Mouse (Mus musculus) G1E (cell line): ENCODE results near the gene Gjd3. TPM values are rescaled to one million over a fixed set of nuclear protein-coding genes. Genes with fewer than 3 reads are reported as not detected.

Experiments used
- ATAC-seq: 2 replicates; pipeline ENCODE4 v1.8.0; 2016; ENCODE audit warnings: mild to moderate bottlenecking; ENCODE audit not compliant: insufficient number of reproducible peaks, poor library complexity, low FRiP score, severe bottlenecking; ENCODE audit errors: extremely low read depth
- DNase-seq: peaks from one replicate; pipeline ENCODE4 v3.0.0; 2012; ENCODE audit warnings: low spot score
- H3K27me3 ChIP-seq: 2 replicates; pipeline ENCODE4 v1.6.1; 2012; ENCODE audit warnings: mild to moderate bottlenecking, low read length, inconsistent platforms; ENCODE audit not compliant: insufficient read depth
- H3K36me3 ChIP-seq: replicated peaks from 2 replicates; pipeline ENCODE3; 2012; ENCODE audit warnings: mild to moderate bottlenecking, inconsistent platforms
- H3K4me1 ChIP-seq: 2 replicates; pipeline ENCODE4 v1.6.1; 2012; ENCODE audit warnings: low read depth, low read length, inconsistent platforms, mixed read lengths; ENCODE audit not compliant: insufficient read depth
- H3K4me3 ChIP-seq: 2 replicates; pipeline ENCODE4 v1.5.1; 2012; ENCODE audit warnings: low read depth, mild to moderate bottlenecking, inconsistent platforms, low read length, moderate library complexity, mixed read lengths
- H3K9me3 ChIP-seq: replicated peaks from 2 replicates; pipeline ENCODE4 v1.6.1; 2012; ENCODE audit warnings: inconsistent platforms
- CTCF ChIP-seq: IDR thresholded peaks from 2 replicates; pipeline ENCODE4 v1.5.1; 2012; ENCODE audit warnings: low read depth, low read length, inconsistent platforms, mixed read lengths
- GATA1 ChIP-seq: IDR thresholded peaks from 2 replicates; pipeline ENCODE4 v1.6.1; 2012; ENCODE audit warnings: borderline replicate concordance, low read length, inconsistent platforms, mixed read lengths
- GATA2 ChIP-seq: IDR thresholded peaks from 2 replicates; pipeline ENCODE4 v1.6.1; 2012; ENCODE audit warnings: low read depth, low read length, inconsistent platforms, borderline replicate concordance
- POLR2AphosphoS5 ChIP-seq: IDR thresholded peaks from 2 replicates; pipeline ENCODE4 v1.6.1; 2012; ENCODE audit warnings: low read depth, low read length, inconsistent platforms; ENCODE audit not compliant: insufficient replicate concordance
- TAL1 ChIP-seq: conservative IDR thresholded peaks from 2 replicates; pipeline ENCODE4 v1.6.1; 2012; ENCODE audit warnings: low read depth, low read length, inconsistent platforms, mixed read lengths
- polyA plus RNA-seq: library from polyadenylated mRNA; stranded (reverse); fragments of >175 nt; gene quantifications from 2 replicates; pipeline ENCODE4 v1.2.3, GENCODE M21; 2012
- total RNA-seq, 2 experiments: library from RNA; stranded (forward) in 1 of 2; stranded (reverse) in 1 of 2; fragments of 200-1000 nt in 1 of 2; fragments of >200 nt in 1 of 2; fragmentation: Nextera tagmentation in 1 of 2; gene quantifications; 2 replicates each; pipeline ENCODE4 v1.2.3; 2014 to 2017

The Gjd3 gene
- total and polyA plus RNA-seq, 3 experiments, result not detected

DNA sequence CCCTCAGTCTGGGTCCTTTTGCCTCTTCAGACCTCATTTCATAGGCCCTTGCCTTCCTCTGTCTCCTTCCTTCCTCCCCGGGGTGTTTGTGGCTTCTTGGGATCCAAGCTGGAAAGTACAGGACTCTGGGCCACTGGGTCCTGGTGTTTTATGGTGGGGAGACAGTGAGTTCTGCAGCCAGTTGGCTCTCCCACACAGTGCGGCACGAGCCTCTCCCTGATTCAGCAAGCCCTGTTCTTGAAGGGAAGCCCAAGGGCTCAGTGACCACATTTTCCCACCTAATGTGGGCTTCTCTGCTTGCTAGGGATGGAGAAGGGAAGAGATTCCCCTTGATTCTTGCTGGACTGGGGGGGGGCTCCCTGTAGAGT, 40.3 kb downstream of the Gjd3 start:
- peak overlapping the region; percentile 81; the same call in 1 of the 2 replicates for H3K4me3 ChIP-seq
- H3K27me3 ChIP-seq, result no peaks in the 10 kb centered on the region
- peaks cover 50% of the 10 kb centered on the region for H3K36me3 ChIP-seq
- ATAC-seq (no peak), DNase-seq (no peak)
- peaks cover 98% of the 10 kb centered on the region for H3K4me1 ChIP-seq
- no peaks in the 10 kb centered on the region for H3K9me3 ChIP-seq
- TF ChIP-seq TAL1 (no peak), POLR2AphosphoS5 (no peak), GATA2 (no peak), CTCF (no peak), GATA1 (no peak)

DNA sequence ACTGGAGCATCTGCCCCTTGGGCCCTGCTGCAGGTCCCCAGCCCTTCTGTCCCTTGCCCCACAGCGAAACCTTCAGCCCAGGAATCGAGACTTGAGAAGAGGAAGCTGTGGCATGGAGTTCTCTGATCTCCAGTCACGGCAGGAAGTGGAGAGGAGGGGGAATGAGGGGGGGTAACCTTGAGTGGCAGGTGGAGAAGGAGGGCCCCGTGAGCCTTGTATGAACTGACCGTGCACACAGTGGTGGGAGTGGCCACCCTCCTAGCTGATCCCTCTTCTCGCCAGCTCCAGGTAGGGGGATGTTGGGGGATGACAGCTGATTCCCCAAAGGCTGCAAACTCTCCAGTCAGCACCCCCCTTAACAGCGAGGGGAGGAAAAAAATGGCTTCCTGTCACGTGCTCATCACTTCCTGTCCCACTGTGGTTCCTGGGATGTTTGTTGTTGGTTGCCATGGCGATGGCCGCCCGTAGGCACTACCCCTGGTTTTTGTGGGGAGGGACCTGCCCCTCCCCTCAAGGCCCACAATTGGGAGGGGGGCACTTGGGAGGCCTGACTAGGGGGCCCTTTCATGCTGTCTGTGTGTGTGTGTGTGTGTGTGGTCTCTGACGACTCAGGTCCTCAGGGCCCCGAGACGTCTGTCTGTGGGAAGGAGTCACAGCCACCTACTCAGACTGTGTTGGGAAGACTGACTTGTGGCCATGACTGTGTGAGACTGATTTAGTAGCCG, 40.8 kb downstream of the Gjd3 start:
- Histone ChIP-seq H3K36me3 (peaks cover 49% of the 10 kb centered on the region), H3K4me3 (peak overlapping the region; percentile 81), H3K4me1 (peaks cover 95% of the 10 kb centered on the region), H3K27me3 (no peaks in the 10 kb centered on the region), H3K9me3 (no peaks in the 10 kb centered on the region)
- peak; percentile 84 for DNase-seq
- ATAC-seq, result peak; percentile 57
- TF ChIP-seq POLR2AphosphoS5 (no peak), GATA1 (no peak), CTCF (no peak), TAL1 (no peak), GATA2 (no peak)

DNA sequence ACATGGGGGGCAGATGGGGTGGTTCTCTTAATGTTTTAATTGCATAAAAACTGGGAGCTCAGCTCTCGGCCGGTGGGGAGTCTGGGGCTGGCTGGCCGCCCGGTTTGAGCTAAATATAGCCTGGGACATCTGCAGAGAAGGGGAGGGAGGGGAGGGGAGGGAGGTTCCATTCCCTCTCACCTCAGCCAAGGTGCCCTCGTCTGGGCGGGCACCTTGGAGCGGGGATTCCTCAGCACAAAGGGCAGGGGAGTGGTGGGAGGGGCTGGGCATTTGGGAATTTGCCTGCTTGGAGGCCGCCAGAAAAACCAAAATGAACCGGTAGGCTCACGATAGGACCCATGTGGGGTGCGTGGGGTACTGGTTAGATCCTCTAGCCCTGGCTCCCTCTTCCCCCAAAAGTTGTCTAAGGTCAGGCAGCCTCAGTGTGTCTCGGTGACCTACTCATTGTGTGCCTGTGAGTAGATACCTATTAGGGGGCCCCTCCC, 41.4 kb downstream of the Gjd3 start:
- Histone ChIP-seq H3K4me1 (peaks cover 98% of the 10 kb centered on the region), H3K27me3 (peaks cover 3% of the 10 kb centered on the region; the same call in 1 of the 2 replicates)

DNA sequence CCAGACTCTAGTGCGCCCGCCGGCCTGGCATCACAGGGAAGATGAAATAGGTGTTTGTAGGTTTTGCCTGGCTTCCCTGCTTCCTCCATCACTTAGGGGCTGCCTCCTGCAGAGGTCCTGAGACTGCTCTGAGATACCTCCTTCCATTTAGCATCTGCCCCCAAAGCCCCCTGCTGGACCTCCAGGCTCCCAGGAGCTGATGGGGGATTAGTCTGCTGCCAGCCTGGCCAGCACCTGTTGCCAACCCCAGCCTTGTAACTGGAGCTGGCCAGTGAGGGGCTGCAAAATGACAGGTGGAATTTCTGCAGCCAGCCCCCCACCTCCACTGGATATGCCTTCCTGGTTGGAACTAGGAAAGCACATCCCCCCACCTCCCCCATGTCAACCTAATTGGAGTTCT, 42.0 kb downstream of the Gjd3 start:
- Histone ChIP-seq H3K9me3 (no peaks in the 10 kb centered on the region), H3K4me3 (peak overlapping the region; percentile 81), H3K27me3 (peaks cover 9% of the 10 kb centered on the region), H3K4me1 (peaks cover 98% of the 10 kb centered on the region), H3K36me3 (peaks cover 42% of the 10 kb centered on the region)
- no peak for DNase-seq
- no peak for ATAC-seq
- TF ChIP-seq POLR2AphosphoS5, result no peak
- no peak for TF ChIP-seq GATA1
- TF ChIP-seq CTCF, result no peak
- no peak for TF ChIP-seq TAL1
- no peak for TF ChIP-seq GATA2

More for the DNA sequence above, 41.4 kb downstream of the Gjd3 start:
- DNase-seq (no peak), ATAC-seq (no peak)
- Histone ChIP-seq H3K36me3 (peaks cover 47% of the 10 kb centered on the region), H3K9me3 (no peaks in the 10 kb centered on the region), H3K4me3 (peak overlapping the region; percentile 81)
- TF ChIP-seq TAL1, result no peak
- no peak for TF ChIP-seq POLR2AphosphoS5
- TF ChIP-seq GATA2, result no peak
- TF ChIP-seq CTCF, result no peak
- no peak for TF ChIP-seq GATA1

DNA sequence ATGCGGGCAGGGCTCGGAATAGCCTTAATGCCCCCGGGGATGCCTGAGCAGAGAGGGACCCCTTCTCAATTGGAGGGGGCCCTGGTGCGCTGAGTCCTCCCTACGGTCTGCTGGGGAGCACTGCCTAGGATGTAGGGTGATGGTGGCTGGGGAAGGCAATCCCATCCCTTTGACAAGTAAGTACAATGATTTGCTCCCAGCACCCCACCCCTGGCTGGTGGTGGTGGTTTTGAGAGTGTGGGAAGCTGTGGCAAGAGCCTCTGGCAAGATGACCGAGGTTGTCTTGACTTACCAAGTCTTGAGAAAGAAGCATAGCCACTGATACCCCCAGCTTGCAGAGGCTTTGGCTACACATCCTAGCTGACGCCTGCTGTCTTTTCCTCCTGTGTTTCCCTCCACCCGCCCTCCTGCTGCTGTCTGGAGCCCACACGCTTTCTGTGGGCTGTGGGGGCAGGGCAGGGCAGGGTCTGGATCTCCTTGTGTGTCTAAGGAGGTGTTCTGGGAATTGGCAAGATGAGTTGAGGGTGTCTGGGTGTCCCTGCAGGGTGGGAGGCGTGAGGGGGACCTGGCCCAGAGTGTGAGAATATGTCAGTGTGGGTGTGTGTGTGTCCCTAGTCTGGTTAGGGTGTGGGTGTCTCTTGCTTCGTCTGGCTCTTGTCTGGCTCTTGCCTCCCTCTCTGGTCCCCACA, 42.7 kb downstream of the Gjd3 start:
- DNase-seq (no peak), ATAC-seq (no peak)
- no peaks in the 10 kb centered on the region for H3K9me3 ChIP-seq
- peaks cover 95% of the 10 kb centered on the region for H3K4me1 ChIP-seq
- peaks cover 13% of the 10 kb centered on the region for H3K27me3 ChIP-seq
- peaks cover 37% of the 10 kb centered on the region for H3K36me3 ChIP-seq
- H3K4me3 ChIP-seq, result peak overlapping the region; percentile 81; the same call in 1 of the 2 replicates
- TF ChIP-seq TAL1 (no peak), POLR2AphosphoS5 (no peak), GATA2 (no peak), GATA1 (no peak), CTCF (no peak)
